Mouse (Mus musculus) erythroblast, embryonic 14.5 days (primary cell): Measurements from ENCODE around the gene Mcrs1.

Source experiments
- GATA1 ChIP-seq: IDR thresholded peaks from 2 replicates; pipeline ENCODE4 v1.6.1; 2012; ENCODE audit warnings: low read length, inconsistent platforms, mixed read lengths
- TAL1 ChIP-seq: IDR thresholded peaks from 3 replicates; pipeline ENCODE4 v1.6.1; 2012; ENCODE audit warnings: low read length, inconsistent platforms, mixed read lengths

- no peak for TF ChIP-seq GATA1
- TF ChIP-seq TAL1, result no peak
Measured at GRCm38 (mm10) chr15:99238006-99238405, 13.8 kb downstream of the Mcrs1 start.
